Mouse (Mus musculus): ENCODE measurements around the gene Chst11.

Gene Chst11

DNA sequence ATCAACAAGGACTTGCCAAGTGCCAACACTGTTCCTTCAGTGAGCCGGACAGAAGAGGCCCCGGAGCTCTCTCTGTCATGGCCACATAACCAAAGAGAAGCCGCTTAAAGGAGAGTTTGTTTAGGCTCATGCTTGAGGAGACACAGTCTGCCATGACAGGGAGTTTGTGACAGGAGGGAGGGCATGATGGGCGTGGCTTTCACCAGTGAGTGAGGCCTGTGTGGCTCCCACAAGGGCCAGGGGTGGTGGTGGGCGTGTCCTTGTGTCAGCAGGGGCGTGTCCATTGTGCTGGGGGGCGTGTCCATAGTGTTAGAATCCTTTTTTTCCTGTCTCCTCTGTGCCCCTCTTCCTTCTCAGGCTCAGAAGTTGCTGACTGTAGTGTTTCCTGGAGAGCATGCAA is 87.8 kb downstream of the Chst11 start:
- peak; percentile 73 for DNase-seq (ENCODE audit: low read depth, low spot score)

DNA sequence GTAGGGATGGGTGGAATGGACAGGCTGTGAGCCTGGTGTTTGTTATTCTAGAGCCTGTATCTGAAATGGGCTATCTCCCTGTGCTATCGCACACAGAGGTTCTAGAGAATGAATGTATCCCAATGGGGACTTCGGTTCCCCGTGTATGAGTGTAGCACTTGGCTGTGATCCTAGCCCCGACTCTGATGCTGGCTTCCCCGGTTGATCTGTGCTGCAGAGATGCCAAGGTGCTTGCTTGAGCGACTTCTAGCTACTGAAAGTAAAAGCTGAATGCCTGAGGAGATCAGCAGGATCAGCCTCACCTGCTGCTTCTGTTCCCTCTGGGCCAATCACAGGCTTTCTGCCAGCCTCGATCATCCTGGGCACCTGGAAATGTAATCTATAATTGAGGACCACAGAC is 91.5 kb downstream of the Chst11 start:
- no peak for DNase-seq (ENCODE audit: low read depth, low spot score)

DNA sequence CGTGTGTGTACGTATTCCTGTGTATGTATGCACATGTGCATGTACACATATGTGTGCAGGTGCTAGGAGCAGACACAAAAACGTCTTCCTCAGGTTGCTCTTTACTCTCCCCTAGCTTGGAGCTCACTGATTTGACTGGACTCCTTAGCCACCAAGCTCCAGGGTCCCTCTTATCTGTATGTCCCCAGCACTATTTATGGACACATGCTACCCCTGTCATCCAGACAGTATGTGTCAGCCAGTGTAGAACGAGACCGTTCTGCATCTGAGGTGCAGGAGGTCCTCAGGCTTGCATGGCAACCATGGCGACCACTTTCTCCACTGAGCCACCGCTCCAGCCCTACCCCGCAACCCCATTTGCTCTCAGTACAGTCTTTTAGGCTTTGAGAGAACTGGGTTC is 93.4 kb downstream of the Chst11 start:
- DNase-seq (ENCODE audit: low read depth, low spot score) = no peak

DNA sequence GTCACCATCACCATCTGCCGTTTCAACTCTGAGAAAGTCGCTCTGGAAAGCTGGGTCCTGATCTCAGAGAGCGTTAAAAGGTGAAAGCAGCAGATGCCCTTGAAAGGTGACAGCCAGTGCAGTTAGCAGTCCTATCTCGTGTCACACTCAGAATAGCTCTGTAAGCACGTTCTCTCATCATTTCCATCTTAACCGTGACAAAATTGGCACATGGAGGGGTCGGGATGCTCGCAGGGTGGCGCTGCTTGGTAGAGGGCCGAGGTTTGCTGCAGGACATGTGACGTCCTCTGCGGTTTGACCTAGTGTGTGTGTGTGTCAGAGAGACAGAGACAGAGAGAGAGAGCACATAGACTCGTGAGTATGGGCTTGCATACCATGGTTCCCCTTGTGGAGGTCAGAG is 94.5 kb downstream of the Chst11 start:
- no peak for DNase-seq (ENCODE audit: low read depth, low spot score)

DNA sequence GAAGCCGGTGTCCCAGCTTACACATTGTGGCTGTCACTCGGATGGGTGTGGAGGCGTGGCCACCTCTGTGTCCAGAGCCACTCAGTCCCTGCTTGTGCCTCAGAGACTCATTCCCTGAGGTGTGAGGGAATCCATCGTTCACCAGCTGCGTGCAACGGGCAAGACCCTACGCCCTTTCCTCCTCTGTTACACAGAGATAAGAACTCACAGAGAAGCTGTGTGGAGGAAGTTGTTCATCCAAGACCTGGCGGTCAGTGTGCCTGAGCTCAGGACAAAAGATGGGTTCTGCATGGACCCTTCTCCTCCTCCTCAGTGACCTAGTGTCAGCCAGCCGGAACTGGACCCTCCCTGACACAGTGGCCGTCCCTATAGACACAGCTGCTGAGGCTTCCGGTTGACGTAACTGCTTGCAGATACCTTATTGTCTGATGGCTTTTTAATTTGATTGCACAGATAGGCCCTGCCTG is 95.0 kb downstream of the Chst11 start:
- DNase-seq (ENCODE audit: low read depth, low spot score) = no peak

DNA sequence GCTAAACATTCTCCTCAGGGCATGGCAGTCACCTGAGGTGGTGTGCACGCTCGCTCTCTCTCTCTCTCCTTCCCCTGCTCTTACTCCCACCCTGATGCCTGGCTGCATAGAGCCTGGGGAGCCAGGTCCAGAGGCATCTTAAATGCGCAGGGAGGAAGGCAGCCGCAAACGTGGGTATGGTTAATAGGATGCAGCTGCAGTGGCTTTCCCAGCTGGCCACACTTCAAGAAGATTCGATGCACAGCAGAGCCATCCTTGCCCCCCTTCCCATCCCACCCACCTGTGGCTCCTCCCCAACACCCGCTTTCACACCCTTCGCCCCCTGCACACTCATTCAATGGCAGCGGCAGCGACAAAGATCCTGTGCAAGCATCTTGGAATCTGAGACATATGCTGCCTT is 95.6 kb downstream of the Chst11 start:
- no peak for DNase-seq (ENCODE audit: low read depth, low spot score)

DNA sequence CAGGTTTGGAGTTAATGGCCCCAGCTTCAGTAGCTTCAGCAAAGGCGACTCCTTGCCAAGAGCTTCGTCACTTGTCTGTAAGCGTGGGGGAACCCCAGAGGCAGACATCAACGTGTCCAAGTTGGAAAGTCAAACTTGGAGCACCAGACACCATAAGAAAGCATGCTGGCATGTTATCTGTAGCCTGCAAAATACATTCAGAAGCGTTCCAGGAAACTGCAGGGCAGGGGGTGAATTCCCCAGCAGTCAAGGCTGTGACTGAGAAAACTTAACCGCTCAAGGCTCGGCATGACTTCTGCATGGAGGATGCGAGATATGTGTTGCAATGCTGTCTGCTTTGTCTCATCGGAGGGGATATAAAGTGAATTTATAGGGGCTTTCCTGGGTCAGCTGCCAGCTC is 98.6 kb downstream of the Chst11 start:
- DNase-seq (ENCODE audit: low read depth, low spot score) = no peak

DNA sequence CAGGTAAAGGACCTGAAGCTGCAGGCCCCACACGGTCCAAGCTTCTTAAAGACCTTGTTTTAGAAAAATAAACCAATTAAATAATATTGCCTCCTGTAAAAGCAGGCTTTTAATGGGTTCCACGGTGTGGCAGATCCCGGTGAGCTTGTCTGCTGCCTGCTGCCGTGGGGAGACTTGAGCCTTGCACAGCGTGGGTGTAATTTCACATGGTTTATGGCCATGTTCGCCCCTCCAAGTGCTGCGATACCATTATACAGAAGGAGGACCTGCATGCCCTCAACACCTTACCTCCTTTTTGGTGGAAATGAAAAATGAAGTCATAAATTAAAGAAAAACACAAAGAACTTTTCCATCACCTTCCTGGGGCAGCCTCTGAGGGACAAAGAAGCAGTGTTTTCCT is 103.0 kb downstream of the Chst11 start:
- no peak for DNase-seq (ENCODE audit: low read depth, low spot score)

DNA sequence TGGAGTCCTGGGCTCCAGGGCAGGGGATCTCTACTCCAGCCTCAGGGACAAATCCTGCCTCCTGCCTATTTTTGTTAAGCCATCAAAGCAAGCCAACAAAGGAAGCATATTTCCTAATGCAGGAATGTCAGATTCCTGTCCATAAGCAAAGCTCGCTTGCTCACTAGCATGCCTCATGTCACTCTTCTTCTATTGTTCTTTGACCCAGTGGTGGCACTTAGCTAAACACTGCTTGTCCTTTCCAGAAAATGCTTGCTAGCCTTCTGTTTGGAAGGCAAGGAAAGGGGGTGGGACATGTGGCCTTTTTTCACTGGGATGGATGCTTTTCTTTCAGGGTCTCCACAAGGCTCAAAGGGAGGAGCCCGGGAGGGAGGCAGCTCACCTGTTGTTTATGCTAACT is 103.5 kb downstream of the Chst11 start:
- DNase-seq (ENCODE audit: low read depth, low spot score) = peak; percentile 50

DNA sequence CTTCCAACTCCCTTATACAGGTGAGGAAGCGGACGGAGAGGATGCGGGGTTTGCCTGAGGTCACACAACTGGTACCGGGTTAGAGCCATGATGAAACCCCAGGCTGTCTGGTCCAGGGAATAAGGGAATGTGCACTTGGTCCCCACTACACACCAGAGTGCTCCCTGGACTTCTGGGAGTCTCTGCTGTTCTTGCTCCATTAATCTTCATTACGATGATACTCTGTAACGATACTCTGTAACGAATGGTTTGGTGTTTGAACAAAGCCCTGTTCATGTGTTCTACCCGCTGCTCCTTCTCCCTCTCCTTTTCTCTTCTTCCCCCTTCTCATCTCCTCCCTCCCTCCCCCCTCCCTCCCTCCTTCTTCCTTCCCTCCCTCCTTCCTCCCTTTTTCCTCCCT is 104.9 kb downstream of the Chst11 start:
- no peak for DNase-seq (ENCODE audit: low read depth, low spot score)

DNA sequence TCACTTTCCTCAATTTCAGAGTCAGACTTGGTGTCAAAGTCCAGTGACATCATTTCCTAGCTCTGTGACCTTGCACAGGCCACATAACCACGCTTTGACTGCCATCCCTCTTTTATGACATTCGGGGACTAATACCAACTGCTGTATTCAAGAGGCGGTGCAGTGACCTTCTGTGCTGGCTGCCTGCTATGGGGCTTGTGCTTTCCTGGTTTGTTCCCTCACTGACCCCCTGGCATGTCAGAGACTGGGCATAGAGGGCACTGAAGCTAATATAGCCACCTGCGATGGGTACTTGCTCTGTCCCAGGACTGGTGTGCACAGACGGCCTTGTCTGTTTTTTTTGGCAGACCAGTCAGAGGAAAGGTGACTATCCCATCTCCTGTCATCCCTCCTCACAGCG is 108.4 kb downstream of the Chst11 start:
- DNase-seq (ENCODE audit: low read depth, low spot score) = no peak

DNA sequence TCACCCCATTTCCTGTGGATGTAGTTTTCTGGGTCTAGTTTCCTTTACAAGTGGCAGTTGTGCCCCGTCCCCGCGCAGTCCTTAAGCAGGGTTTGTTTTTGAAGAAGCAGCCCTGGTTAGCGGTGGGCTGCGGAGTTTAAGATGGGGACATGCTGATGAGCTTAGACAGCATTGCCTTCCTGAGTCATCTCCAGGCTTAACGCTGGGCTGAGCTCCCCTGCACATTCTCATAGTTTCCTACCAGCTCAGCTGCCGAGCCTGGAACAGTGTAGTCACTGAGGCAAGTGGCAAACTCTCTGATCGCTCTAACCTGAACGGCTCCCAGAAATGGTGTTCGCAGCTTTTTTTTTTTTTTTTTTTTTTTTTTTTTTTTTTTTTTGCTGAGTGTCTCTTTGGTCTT is 109.0 kb downstream of the Chst11 start:
- DNase-seq (ENCODE audit: low read depth, low spot score) = no peak

DNA sequence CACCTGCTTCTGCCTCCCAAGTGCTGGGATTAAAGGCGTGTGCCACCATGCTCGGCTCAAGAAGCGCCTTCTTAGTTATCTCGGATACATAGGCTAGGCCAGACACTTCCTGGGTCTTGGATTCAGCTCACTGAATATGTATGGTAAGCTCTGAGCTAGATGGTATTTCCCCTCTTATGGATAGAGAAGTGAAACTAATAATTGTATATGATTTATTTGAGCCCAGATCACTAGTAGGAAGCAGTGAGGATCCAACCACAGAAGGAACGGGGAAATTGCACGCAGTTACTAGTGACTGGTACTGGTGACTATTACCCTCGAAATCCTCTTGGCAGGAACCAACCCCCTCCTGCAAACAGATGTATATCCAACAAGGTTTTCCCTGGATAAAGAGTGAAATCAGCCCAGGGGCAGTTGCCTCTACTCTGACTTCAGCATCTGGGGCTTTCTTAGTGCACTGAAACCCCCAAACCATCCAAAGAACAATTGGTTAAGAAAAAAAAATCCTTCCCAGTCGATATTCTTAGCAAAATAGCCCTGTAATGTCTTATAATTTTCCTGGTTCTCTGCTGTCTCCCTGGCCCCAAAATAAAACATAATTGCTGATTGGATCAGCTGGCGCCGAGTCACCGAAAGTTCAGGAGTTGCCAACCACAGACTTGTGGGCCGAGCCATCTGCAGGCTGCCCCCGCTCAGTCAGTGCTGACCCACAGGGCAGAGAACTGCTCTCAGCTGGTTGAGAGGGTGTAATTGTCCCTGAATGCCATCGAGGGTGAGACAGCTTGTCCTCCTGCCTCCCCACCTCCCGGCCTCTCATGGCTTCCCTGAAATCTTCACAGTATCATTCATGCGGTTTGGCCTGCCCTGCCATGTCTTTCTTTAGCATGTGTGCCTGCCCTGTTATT is 109.8 kb downstream of the Chst11 start:
- no peak for DNase-seq (ENCODE audit: low read depth, low spot score)

DNA sequence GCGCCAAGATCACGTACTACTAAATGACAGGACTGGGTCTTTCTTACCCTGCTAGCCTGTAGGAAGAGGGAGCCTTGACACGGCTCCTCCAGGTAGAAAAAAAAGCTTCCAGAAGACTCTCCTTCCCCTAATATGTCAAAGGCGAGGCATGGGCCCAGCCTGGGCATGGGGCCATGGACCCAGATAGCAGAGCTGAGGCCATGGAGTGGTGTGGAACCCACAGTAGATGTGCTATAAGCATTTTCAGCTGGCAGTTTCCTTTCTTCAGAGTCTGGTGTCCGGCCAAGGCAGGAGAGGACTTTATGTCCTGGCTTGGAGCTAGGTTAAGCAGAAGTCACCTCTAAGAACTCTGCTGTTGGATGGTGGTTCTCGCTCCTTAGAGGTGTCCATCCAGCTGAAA is 111.0 kb downstream of the Chst11 start:
- no peak for DNase-seq (ENCODE audit: low read depth, low spot score)

DNA sequence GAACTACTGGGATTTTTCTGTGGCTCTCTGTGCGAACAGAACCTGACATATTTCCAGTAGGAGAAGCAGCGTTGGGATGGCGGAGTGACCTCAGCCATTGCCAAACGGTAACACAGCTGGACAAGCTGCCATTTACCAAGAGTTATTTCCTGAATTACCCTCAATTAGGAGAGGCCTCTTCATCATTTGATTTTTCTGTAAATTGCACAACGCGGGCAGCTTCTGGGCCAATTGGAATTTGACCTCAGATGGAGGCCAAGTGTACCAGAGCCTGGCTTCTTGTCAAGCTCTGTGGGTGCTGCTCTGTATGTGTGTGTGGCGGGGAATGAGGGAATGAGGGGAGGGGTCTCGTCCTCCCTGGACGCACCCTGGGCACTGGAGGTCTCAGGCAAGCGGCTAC is 113.6 kb downstream of the Chst11 start:
- no peak for DNase-seq (ENCODE audit: low read depth, low spot score)

DNA sequence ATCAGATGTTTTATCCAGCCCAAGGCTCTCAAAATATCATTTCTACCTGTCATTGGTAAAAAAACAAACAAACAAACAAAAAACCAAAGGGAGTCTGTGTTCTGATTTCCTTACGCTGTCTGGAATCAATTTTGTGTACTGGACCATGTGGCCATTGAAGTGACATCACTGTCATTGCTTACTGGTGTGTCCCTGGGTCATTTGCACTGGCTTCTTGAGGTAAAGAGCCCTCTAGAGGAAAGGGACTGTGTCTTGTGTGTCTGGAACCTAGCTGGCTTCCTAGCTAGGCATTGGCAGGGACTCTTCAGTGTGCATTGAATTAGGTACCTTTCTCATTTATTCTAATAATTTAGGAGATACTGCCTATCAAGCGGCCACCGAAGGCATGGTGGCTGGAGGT is 114.4 kb downstream of the Chst11 start:
- DNase-seq (ENCODE audit: low read depth, low spot score) = no peak

DNA sequence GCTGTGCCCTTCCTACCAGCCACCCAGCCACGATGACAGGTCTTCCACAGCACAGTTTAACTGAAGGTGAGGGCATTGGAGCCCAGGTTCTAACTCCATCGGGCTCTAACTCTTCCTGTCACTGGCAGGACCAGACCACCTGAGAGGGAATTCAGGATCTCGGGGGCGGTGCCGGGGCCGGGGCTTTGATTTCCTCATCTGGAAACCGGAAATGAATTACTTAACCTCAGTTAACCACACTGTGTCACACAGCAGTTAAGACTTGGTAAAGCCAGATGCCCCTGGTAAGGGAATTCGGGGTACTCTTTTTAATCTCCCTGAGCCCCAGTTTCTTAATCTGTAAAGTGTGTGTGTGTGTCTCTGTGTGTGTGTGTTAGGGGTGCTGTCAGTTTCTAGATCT is 115.6 kb downstream of the Chst11 start:
- no peak for DNase-seq (ENCODE audit: low read depth, low spot score)

DNA sequence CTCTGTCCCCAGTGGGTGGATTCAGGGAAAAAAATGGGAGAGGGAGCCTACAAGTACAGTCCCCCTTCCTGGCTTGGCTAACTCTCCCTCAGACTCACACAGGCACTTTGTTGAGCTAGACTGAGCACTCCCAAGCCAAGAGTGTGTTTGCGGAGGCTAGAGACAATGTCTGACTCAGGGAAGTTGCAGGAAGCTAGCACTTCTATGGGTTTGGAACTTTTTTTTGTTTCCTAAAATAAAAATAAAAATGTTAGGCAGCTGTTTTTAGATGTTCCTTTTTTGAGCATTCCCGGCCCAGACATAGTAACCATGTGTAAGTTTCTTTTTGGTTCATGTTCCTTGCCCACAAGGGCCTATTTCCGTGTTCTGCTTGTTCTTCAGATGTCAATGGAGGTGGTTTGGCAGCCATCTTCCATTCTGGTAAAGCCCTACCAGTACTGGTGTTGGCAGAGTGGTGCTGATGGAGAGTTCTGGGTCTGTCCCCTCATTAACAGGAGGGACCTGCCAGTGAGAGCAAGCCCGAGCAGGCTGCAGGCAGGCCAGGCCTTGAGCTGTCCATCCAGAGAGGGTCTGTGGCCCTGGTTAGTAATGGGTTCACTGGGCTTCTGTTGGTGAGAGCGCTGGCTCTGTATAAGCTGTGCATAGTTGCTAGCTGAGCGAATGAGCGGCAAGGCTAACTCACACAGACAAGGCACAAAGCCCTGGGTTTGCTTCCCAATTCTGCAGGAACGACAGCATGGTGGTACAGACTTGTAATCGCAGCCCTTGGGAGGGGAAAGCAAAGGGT is 116.3 kb downstream of the Chst11 start:
- no peak for DNase-seq (ENCODE audit: low read depth, low spot score)

DNA sequence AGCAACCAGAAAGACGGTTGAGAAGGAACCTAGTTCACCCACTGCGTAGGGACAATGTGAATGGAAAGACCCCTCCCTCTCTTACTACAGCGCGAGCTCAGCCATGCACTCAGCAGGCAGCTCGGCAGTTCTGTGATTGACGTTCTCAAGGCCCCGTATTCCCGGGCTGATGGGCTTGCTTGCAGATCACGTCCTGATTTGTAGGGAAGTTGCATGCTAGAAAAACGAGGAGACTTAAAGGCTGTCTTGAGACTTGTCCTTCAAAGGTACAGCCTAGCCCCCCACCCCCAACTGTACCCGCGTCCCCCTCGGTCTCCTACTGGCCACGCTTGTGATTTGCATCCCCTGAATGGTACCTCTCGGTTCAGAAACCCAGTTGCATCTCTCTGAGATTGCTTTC is 117.4 kb downstream of the Chst11 start:
- DNase-seq (ENCODE audit: low read depth, low spot score) = no peak

DNA sequence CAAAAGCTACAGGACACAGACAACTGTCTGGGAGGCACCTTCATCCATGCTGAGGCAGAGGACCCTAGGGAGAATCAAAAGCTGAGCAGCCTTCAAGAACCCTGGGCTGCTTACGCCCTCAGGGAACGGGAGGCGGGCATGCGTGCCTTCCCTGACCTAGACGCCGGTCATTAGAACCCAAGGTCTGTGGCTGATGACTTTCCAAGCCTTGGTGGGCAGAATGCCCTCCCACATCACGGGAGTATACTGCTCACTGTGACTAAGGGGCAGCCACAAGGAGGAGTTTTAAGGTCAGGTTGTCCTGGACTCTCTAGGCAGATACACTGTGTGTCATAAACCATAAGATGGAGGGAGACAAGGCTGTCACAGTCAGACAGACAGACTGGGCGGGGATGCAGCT is 118.9 kb downstream of the Chst11 start:
- DNase-seq (ENCODE audit: low read depth, low spot score) = no peak

DNA sequence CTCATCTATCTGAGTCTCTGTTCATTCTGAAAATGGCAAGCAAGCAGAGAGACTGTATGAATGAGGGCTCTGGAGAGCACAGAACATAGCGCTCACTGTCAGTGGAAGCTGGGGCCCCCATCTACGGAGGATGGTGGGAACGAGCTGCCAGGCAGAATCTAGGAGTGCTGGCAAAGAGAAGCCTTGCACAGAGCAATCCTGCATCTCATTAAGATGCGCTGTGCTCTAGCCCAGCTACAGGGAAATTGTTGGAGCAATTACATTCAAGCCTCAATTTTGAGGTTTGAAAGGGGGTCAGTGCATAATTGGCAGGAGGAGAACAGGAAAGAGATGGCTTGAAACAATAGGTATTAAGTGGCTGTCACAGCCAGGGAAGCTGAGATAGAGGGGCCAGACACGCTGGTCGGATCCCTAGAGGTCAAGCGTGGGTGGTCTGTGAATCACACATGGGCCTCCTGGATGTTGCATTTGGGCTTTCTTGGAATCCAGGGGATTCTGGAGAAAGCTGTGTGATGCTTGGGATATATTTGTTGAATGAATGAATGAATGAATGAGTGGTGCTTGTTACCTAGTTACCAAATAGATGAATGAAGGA is 121.0 kb downstream of the Chst11 start:
- DNase-seq (ENCODE audit: low read depth, low spot score) = no peak

DNA sequence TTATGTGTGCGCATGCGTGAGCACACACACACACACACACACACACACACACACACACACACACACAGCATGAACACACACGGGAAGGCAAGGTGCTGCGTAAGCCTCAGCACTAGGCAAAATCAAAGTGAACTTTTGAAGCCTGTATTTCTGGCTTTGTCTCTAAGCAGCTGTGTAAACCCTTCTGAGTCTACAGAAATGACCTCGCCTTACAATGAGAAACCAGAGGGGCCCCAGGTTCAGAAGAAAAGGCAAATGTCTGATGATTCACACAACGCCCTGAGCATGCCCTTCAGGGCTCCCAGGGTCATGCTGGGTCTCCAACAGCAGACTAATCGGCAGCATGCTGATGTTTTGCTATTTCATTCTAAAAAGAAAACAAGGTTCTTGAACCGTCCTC is 122.1 kb downstream of the Chst11 start:
- DNase-seq (ENCODE audit: low read depth, low spot score) = peak; percentile 49

Data from ZHBTc4 (cell line).